Mouse (Mus musculus) testis, adult 2 months (tissue): ENCODE measurements around the gene Gdnf.

Experiments
- CTCF ChIP-seq: fragments of 200-500 bp; IDR thresholded peaks from 2 replicates; pipeline ENCODE4 v1.5.1; 2012; ENCODE audit warnings: low read depth, mild to moderate bottlenecking, inconsistent platforms, low read length, moderate library complexity; ENCODE audit not compliant: control insufficient read depth, insufficient read depth, insufficient replicate concordance
- POLR2A ChIP-seq: fragments of 200-500 bp; IDR thresholded peaks from 2 replicates; pipeline ENCODE4 v1.6.1; 2012; ENCODE audit warnings: low read depth, mild to moderate bottlenecking, inconsistent platforms, low read length, moderate library complexity; ENCODE audit not compliant: control insufficient read depth

GRCm38 (mm10) chr15:7812872-7813530 lies 2.4 kb downstream of the Gdnf start:
- no peak for TF ChIP-seq POLR2A
- peak; percentile 43; the same call in 1 of the 2 replicates for TF ChIP-seq CTCF
